Mouse (Mus musculus): ENCODE measurements around the gene Dcaf1.

DNA sequence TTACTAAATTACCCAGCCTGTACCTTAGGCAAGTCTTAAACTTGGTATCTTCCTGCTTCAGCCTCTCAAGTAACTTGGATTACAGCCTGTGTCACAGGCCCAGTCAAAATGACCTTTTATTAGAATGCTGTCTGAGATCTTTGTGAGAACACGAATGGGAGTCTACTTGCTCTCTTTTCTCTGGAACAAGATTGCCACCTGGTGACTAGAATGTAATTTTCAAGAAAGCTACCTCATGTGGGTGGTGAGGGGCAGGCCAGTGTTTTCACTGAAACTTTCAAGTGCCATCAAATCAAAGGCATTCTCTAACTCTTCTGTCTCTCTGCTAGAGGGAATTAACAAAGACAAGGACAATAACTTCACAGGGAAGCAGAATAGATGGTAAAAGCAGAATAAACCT lies 92.1 kb downstream of the Dcaf1 start:
- no peak for TF ChIP-seq CTCF (IDR thresholded peaks at IDR 0.05; ENCODE audit: extremely low read depth, insufficient read length, insufficient replicate concordance, low read depth, low read length)
- no peak for TF ChIP-seq POLR2A (IDR thresholded peaks at IDR 0.05; ENCODE audit: low read depth, low read length)

All from small intestine, adult 2 months (tissue).